Mouse (Mus musculus): ENCODE data around the gene Gss.

- no peak for TF ChIP-seq POLR2A (IDR thresholded peaks at IDR 0.05; ENCODE audit: borderline replicate concordance, extremely low read depth, insufficient read depth, insufficient read length, poor library complexity, severe bottlenecking)
- TF ChIP-seq CTCF (IDR thresholded peaks at IDR 0.05; ENCODE audit: borderline replicate concordance, extremely low read depth, insufficient read depth, insufficient read length) = no peak
These were observed 1.7 kb downstream of the Gss start for GRCm38 (mm10) chr2:155590876-155591275.

All from brain, embryonic 14.5 days (tissue).